Mouse (Mus musculus) kidney, postnatal 0 days (tissue): ENCODE measurements around the gene Chrnb1. TPM values are rescaled to one million over a fixed set of nuclear protein-coding genes. Genes with fewer than 3 reads are reported as not detected.
A peak's percentile ranks its signal among the peaks of the same experiment; 100 is the strongest.

Source experiments
- ATAC-seq: fragments of 200-750 bp; cut with Nextera tagmentation; replicated peaks from 2 replicates; pipeline ENCODE4 v1.8.0; 2017; ENCODE audit warnings: low read depth, moderate number of reproducible peaks, moderate TSS enrichment, moderate library complexity; ENCODE audit not compliant: low FRiP score
- DNase-seq: peaks from one replicate; pipeline ENCODE4 v3.0.0-alpha.2; 2016; ENCODE audit warnings: low spot score
- H3K27ac ChIP-seq: fragments of 300-500 bp; sonication (generic); 2 replicates; pipeline ENCODE4 v1.5.1; 2014; ENCODE audit warnings: mild to moderate bottlenecking
- H3K27me3 ChIP-seq: fragments of 300-500 bp; sonication (generic); 2 replicates; pipeline ENCODE4 v1.6.1; 2014; ENCODE audit warnings: low read length, mixed read lengths; ENCODE audit not compliant: insufficient read depth
- H3K36me3 ChIP-seq: fragments of 300-500 bp; sonication (generic); 2 replicates; pipeline ENCODE4 v1.6.1; 2014; ENCODE audit warnings: low read length, mixed read lengths; ENCODE audit not compliant: insufficient read depth
- H3K4me1 ChIP-seq: fragments of 300-500 bp; sonication (generic); replicated peaks from 2 replicates; pipeline ENCODE4 v1.6.1; 2014; ENCODE audit warnings: antibody characterized with exemption, low read length, mixed read lengths; ENCODE audit not compliant: insufficient read depth
- H3K4me2 ChIP-seq: fragments of 300-500 bp; sonication (generic); 2 replicates; pipeline ENCODE4 v1.6.1; 2014; ENCODE audit warnings: mild to moderate bottlenecking, low read length, moderate library complexity, mixed read lengths
- H3K4me3 ChIP-seq: fragments of 300-500 bp; sonication (generic); replicated peaks from 2 replicates; pipeline ENCODE4 v1.5.1; 2014; ENCODE audit warnings: low read depth, low read length
- H3K9ac ChIP-seq: fragments of 300-500 bp; sonication (generic); 2 replicates; pipeline ENCODE4 v1.6.1; 2014; ENCODE audit warnings: low read depth, low read length
- H3K9me3 ChIP-seq: fragments of 300-500 bp; sonication (generic); replicated peaks from 2 replicates; pipeline ENCODE4 v1.6.1; 2016; ENCODE audit warnings: low read length, inconsistent platforms, mixed read lengths
- CTCF ChIP-seq: IDR thresholded peaks from 2 replicates; pipeline ENCODE4 v1.5.1; 2016; ENCODE audit warnings: antibody characterized with exemption, low read depth, mild to moderate bottlenecking, moderate library complexity
- whole genome bisulfite sequencing: fragments of 180-500 bp; shearing (Covaris S2); extraction: QIAGEN DNeasy Blood & Tissue Kit; methylation state at CpG from one replicate; pipeline ENCODE4 v1.1.7; 2014; 5-methylcytosine and 5-hydroxymethylcytosine counted together
- polyA plus RNA-seq: library from polyadenylated mRNA; unstranded; fragments of >200 nt; fragmentation: Nextera tagmentation; extraction: Ambion mirVana; gene quantifications from 2 replicates; pipeline ENCODE4 v1.2.1, GENCODE M21; 2015

Gene Chrnb1
- polyA plus RNA-seq, 1 experiment from 2014 or later: 12.1 TPM

- Histone ChIP-seq H3K9me3 (no peaks in the 10 kb centered on the region), H3K9ac (peak overlapping the region; percentile 51; the same call in 1 of the 2 replicates), H3K4me1 (peaks cover 44% of the 10 kb centered on the region), H3K4me3 (peak overlapping the region; percentile 39), H3K4me2 (peak overlapping the region; percentile 93), H3K27me3 (peaks cover 5% of the 10 kb centered on the region; the same call in 1 of the 2 replicates), H3K27ac (no peak overlapping the region), H3K36me3 (no peaks in the 10 kb centered on the region)
- DNase-seq: peak; percentile 91
- no peak for TF ChIP-seq CTCF
- under 1% methylated on average over 33 of the region's 33 CpGs for WGBS
- ATAC-seq: no peak
Observed at GRCm38 (mm10) chr11:69802648-69803105, 6.9 kb upstream of the Chrnb1 start.

- peaks cover 5% of the 10 kb centered on the region; the same call in 1 of the 2 replicates for H3K27me3 ChIP-seq
- no peaks in the 10 kb centered on the region for H3K36me3 ChIP-seq
- DNase-seq (no peak), ATAC-seq (no peak)
- peak within 1 kb of the TSS; percentile 93 for H3K4me2 ChIP-seq
- H3K4me3 ChIP-seq: peak within 1 kb of the TSS; percentile 47
- TF ChIP-seq CTCF: no peak
- peaks cover 44% of the 10 kb centered on the region for H3K4me1 ChIP-seq
- peak within 1 kb of the TSS; percentile 68 for H3K9ac ChIP-seq
- 2% methylated on average over 32 of the region's 33 CpGs for WGBS
- H3K27ac ChIP-seq: 0 out of 2 replicates have a peak within 1 kb of the TSS, but pooled peaks have one; percentile 31
- no peaks in the 10 kb centered on the region for H3K9me3 ChIP-seq
Observed at GRCm38 (mm10) chr11:69801379-69801977, 5.7 kb upstream of the Chrnb1 start, which contains the start of gene Fgf11. Gene Fgf11 (minus strand): TSS chr11:69801857.

DNA sequence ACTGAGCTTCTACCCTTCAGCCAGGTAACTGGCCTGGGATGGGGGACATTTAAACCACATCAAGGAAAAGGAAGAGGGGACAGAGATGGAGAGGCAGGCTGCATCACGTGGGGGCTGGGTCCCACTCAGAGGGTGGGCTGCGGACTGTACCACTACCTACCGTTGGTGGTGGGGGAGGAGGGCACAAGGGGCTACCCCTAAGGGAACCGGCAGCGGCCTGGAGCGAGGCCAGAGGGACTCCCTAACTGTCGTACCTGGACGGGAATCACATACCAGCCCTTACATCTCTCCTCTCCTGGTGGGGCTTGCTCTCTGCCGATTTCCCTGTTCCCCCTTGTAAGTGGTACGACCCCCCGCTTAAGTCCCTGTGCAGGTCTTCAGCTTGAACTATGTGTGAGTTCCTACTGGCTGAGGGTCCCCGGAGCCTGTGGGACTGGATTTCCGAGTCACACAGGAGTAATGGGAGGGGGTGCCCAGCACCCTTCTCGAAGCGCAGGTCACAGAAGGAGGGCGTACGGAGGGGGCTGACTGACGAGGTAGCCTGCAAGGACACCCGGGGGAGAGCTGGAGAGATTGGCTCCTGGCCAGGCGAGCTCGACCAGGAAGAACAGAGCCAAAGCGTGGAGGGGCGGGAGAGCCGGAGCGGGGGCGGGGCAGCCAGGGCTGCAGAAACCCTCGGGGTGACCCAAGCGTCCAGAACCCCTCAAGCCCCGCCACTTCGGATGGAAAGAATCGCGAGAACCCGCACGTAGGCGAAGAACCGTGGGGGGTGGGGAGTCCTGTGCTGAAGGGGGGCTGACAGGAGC is 4.9 kb upstream of the Chrnb1 start:
- Histone ChIP-seq H3K36me3 (no peaks in the 10 kb centered on the region), H3K9me3 (no peaks in the 10 kb centered on the region), H3K9ac (peak overlapping the region; percentile 68), H3K4me2 (peak overlapping the region; percentile 93), H3K4me1 (peaks cover 50% of the 10 kb centered on the region), H3K27ac (0 out of 2 replicates have a peak overlapping the region, but pooled peaks have one; percentile 31), H3K27me3 (0 out of 2 replicates have a peak, but pooled peaks cover 1% of the 10 kb centered on the region), H3K4me3 (peak overlapping the region; percentile 47)
- under 1% methylated on average over 34 of the region's 36 CpGs for WGBS
- TF ChIP-seq CTCF: no peak
- ATAC-seq (peak; percentile 48), DNase-seq (peak; percentile 91)

DNA sequence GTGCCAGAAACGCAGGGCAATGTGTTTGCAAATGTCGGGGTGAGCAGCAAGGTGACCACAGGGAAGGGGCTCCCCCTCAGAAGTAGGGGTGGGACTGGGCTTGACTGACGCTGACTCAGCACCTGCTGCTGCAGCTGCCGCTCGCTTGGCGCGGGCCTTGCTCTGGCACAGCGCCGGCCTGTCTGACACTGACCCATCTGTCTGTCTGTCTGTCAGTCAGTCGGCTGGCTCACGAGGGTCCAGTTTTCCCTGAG is 4.3 kb upstream of the Chrnb1 start:
- 3% methylated on average over 11 of the region's 11 CpGs for WGBS
- peak overlapping the region; percentile 68; the same call in 1 of the 2 replicates for H3K9ac ChIP-seq
- no peaks in the 10 kb centered on the region for H3K9me3 ChIP-seq
- H3K27me3 ChIP-seq: no peaks in the 10 kb centered on the region
- peak overlapping the region; percentile 93 for H3K4me2 ChIP-seq
- no peak overlapping the region for H3K27ac ChIP-seq
- DNase-seq: no peak
- H3K36me3 ChIP-seq: no peaks in the 10 kb centered on the region
- ATAC-seq: no peak
- H3K4me1 ChIP-seq: peaks cover 50% of the 10 kb centered on the region
- H3K4me3 ChIP-seq: peak overlapping the region; percentile 47
- TF ChIP-seq CTCF: no peak

- peak overlapping the region; percentile 93 for H3K4me2 ChIP-seq
- no peaks in the 10 kb centered on the region for H3K36me3 ChIP-seq
- no peaks in the 10 kb centered on the region for H3K9me3 ChIP-seq
- TF ChIP-seq CTCF: no peak
- H3K4me3 ChIP-seq: no peak overlapping the region
- no peak overlapping the region for H3K27ac ChIP-seq
- ATAC-seq (no peak), DNase-seq (no peak)
- no peaks in the 10 kb centered on the region for H3K27me3 ChIP-seq
- WGBS: 21% methylated on average over 12 of the region's 12 CpGs
- H3K4me1 ChIP-seq: peaks cover 45% of the 10 kb centered on the region
- no peak overlapping the region for H3K9ac ChIP-seq
Observed at GRCm38 (mm10) chr11:69799394-69800137, 3.8 kb upstream of the Chrnb1 start.

DNA sequence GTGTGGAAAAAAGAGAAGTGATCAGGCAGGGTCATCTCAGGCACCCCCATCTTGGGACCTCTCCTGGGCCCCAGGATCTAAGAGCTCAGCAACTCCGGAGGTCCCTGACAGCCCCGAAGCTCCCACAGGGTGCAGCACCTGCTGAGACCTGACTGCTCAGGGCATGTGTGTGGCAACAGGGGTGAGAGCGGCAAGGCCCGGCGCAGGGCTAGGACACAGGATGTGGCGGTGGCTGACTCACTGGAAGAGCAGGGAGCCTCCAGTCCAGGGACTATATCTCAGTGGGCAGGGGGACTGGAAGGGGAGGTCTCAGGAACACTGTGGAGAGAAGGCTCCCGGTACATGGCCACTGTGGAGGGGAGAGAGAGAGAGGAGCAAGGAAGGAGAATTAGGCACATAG is 2.2 kb upstream of the Chrnb1 start:
- Histone ChIP-seq H3K36me3 (no peaks in the 10 kb centered on the region), H3K4me3 (no peak overlapping the region), H3K9ac (no peak overlapping the region), H3K9me3 (no peaks in the 10 kb centered on the region), H3K4me2 (no peak overlapping the region), H3K27me3 (no peaks in the 10 kb centered on the region), H3K27ac (no peak overlapping the region), H3K4me1 (peaks cover 31% of the 10 kb centered on the region)
- 83% methylated on average over 7 of the region's 7 CpGs for WGBS
- no peak for DNase-seq
- no peak for TF ChIP-seq CTCF
- ATAC-seq: no peak
